Mouse (Mus musculus) spleen, adult 10 weeks (tissue): ENCODE data around the gene Fsip1. TPM values are rescaled to one million over a fixed set of nuclear protein-coding genes. Genes with fewer than 3 reads are reported as not detected.

Source experiments
- polyA plus RNA-seq: library from polyadenylated mRNA; stranded (reverse); fragments of 350-450 nt; fragmentation: Illumina TruSeq; extraction: RNeasy Lipid Tissue Mini Kit (QIAGEN cat#74804); gene quantifications from one replicate; pipeline ENCODE4 v1.2.3, GENCODE M21; 2015; ENCODE audit warnings: low replicate concordance; ENCODE audit not compliant: insufficient read depth

Gene Fsip1
- 1.4 TPM for polyA plus RNA-seq

DNA sequence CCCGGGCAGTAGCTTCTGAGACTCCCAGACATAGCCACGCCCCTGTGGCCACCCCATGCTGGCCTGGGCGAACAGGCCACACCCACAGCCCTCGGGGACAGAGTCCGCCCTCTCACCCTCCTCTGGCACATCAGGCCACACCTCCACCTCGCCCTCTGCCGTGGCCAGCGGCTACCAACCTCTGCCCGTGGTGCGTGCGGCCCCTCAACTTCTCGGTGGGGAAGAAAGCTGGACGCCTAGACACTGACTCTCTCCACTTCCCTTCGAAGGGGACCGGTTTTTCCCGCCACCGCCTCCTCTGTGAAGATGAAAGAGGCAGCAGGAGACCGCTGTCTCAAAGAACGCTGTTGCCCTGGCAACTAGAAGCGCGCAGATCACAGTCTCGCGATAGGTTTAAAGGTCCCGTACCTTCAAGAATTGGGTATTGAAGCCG lies at the start of gene Fsip1:
Gene Fsip1, minus strand, starts transcription at position 346 of the 433 bp plus-strand sequence.

DNA sequence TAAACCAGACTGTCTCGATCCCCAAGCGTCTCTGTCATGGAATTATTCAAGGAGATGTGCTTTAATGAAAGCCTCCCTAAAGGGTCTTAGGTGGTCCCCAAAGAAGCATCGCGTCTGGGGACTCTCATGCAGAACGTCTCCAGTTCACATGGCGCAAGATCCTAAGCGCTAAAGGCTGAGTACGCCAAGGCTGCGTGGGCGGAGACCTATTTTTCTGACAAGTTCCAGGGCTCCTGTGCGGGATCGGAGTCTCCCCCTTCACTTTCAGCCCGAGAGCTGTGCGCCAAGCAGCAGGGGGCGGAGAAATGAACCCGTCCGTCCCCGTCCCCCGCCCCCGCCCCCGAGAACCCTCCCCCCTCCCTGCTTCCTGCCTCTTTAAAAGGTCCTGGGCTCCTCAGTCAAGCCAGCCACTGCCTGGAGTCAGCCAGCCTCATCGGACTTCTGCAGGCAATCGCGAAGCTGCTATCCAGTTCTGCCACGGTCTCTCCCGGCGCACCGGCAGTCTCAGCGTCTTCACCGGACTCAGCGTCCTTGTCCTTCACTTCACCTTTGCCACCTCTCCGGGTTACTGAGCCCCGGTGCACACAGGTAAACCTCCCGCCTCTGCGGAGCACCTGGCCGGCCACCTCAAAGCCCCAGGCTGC lies 145.2 kb downstream of the Fsip1 start, which contains the start of gene Thbs1:
Gene Thbs1, plus strand, starts transcription at position 389 of the 644 bp plus-strand sequence.

Other genes with a start within 250 kb of the Fsip1 start
- 12.0 TPM for gene Thbs1, start 145.1 kb downstream of the Fsip1 start, polyA plus RNA-seq
- 5.3 TPM for gene Gpr176, start 116.5 kb upstream of the Fsip1 start, polyA plus RNA-seq
- gene Eif2ak4, start 131.7 kb upstream of the Fsip1 start, polyA plus RNA-seq: 21.3 TPM
- gene Srp14, start 222.7 kb upstream of the Fsip1 start, polyA plus RNA-seq: 200 TPM